Mouse (Mus musculus) E14TG2a.4 (cell line): ENCODE data around the gene Sst.

Experiments
- H3K27me3 ChIP-seq: 2 replicates; pipeline ENCODE4 v1.6.1; 2014; ENCODE audit warnings: low read length, control low read depth; ENCODE audit not compliant: insufficient read depth
- H3K36me3 ChIP-seq: 2 replicates; pipeline ENCODE4 v1.6.1; 2014; ENCODE audit warnings: low read length, control low read depth; ENCODE audit not compliant: insufficient read depth
- H3K4me1 ChIP-seq: replicated peaks from 2 replicates; pipeline ENCODE4 v1.6.1; 2014; ENCODE audit warnings: low read depth, low read length, control low read depth
- H3K4me3 ChIP-seq: replicated peaks from 2 replicates; pipeline ENCODE4 v1.5.1; 2014; ENCODE audit warnings: mild to moderate bottlenecking, low read length
- H3K9me3 ChIP-seq: 2 replicates; pipeline ENCODE4 v1.6.1; 2014; ENCODE audit warnings: low read length, control low read depth
- CTCF ChIP-seq: conservative IDR thresholded peaks from 2 replicates; pipeline ENCODE4 v1.5.1; 2014; ENCODE audit warnings: low read length
- NANOG ChIP-seq: IDR thresholded peaks from 2 replicates; pipeline ENCODE4 v1.6.1; 2014; ENCODE audit warnings: borderline replicate concordance, low read length, mixed read lengths
- POU5F1 ChIP-seq: IDR thresholded peaks from 2 replicates; pipeline ENCODE4 v1.6.1; 2014; ENCODE audit warnings: low read length, borderline replicate concordance

Sst gene

DNA sequence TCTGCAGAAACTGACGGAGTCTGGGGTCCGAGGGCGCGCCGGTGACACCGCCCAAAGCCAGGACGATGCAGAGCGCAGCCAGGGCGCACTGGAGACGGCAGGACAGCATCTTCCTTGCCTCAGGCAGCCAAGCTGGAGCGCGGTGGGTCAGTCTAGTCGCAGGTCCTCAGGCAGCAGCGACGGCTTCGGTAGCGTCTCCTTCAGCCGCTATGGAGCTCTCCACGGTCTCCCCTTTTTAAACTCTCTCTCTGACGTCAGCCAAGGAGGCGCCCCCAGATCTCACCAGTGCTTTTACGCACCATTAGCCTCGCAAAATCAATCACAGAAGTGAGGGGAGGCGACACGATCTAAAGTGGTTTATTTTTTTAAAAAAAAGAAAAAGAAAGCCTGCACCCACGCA lies at the start of gene Sst:
Sst (minus strand) TSS at position 323 of the 400 bp plus-strand sequence.
- H3K4me1 ChIP-seq: peaks cover 9% of the 10 kb centered on the region; the same call in 1 of the 2 replicates
- no peaks in the 10 kb centered on the region for H3K9me3 ChIP-seq
- TF ChIP-seq POU5F1 (no peak), CTCF (no peak), NANOG (no peak)
- peak within 1 kb of the TSS; percentile 69 for H3K4me3 ChIP-seq
- no peaks in the 10 kb centered on the region for H3K36me3 ChIP-seq
- peaks cover 43% of the 10 kb centered on the region for H3K27me3 ChIP-seq

GRCm38 (mm10) chr16:23934397-23934796 lies 43.6 kb upstream of the Sst start:
- Histone ChIP-seq H3K9me3 (no peaks in the 10 kb centered on the region), H3K4me1 (peaks cover 10% of the 10 kb centered on the region), H3K27me3 (0 out of 2 replicates have a peak, but pooled peaks cover 4% of the 10 kb centered on the region), H3K36me3 (no peaks in the 10 kb centered on the region), H3K4me3 (no peak overlapping the region)
- TF ChIP-seq NANOG (no peak), POU5F1 (no peak), CTCF (no peak)

- TF ChIP-seq POU5F1: no peak
- no peak for TF ChIP-seq CTCF
- no peak for TF ChIP-seq NANOG
- 0 out of 2 replicates have a peak, but pooled peaks cover 4% of the 10 kb centered on the region for H3K27me3 ChIP-seq
- H3K36me3 ChIP-seq: no peaks in the 10 kb centered on the region
Observed at GRCm38 (mm10) chr16:23932294-23932693, 41.5 kb upstream of the Sst start, which contains the start of gene Rtp2. TSS of gene Rtp2 (minus strand) at chr16:23932394.

GRCm38 (mm10) chr16:23931275-23931674 lies 40.5 kb upstream of the Sst start:
- no peaks in the 10 kb centered on the region for H3K36me3 ChIP-seq
- peaks cover 26% of the 10 kb centered on the region for H3K9me3 ChIP-seq
- TF ChIP-seq POU5F1 (no peak), NANOG (no peak), CTCF (no peak)

More at GRCm38 (mm10) chr16:23932294-23932693, 41.5 kb upstream of the Sst start, which contains the start of gene Rtp2:
- H3K4me1 ChIP-seq: peaks cover 12% of the 10 kb centered on the region
- H3K9me3 ChIP-seq: peaks cover 15% of the 10 kb centered on the region
- H3K4me3 ChIP-seq: no peak within 1 kb of the TSS

GRCm38 (mm10) chr16:23930426-23931073 lies 39.8 kb upstream of the Sst start:
- H3K4me3 ChIP-seq: no peak overlapping the region
- TF ChIP-seq POU5F1 (no peak), NANOG (no peak), CTCF (no peak)
- H3K27me3 ChIP-seq: 0 out of 2 replicates have a peak, but pooled peaks cover 4% of the 10 kb centered on the region
- H3K9me3 ChIP-seq: peaks cover 32% of the 10 kb centered on the region
- H3K4me1 ChIP-seq: peaks cover 19% of the 10 kb centered on the region
- H3K36me3 ChIP-seq: no peaks in the 10 kb centered on the region

More at GRCm38 (mm10) chr16:23931275-23931674, 40.5 kb upstream of the Sst start:
- Histone ChIP-seq H3K4me1 (peaks cover 19% of the 10 kb centered on the region), H3K4me3 (no peak overlapping the region), H3K27me3 (0 out of 2 replicates have a peak, but pooled peaks cover 4% of the 10 kb centered on the region)

- H3K27me3 ChIP-seq: 0 out of 2 replicates have a peak, but pooled peaks cover 4% of the 10 kb centered on the region
- peaks cover 57% of the 10 kb centered on the region for H3K9me3 ChIP-seq
- H3K4me1 ChIP-seq: peaks cover 30% of the 10 kb centered on the region
- peak overlapping the region; percentile 7; the same call in 1 of the 2 replicates for H3K4me3 ChIP-seq
- no peaks in the 10 kb centered on the region for H3K36me3 ChIP-seq
- TF ChIP-seq NANOG (no peak), CTCF (no peak), POU5F1 (no peak)
Observed at GRCm38 (mm10) chr16:23927301-23928114, 36.8 kb upstream of the Sst start.

DNA sequence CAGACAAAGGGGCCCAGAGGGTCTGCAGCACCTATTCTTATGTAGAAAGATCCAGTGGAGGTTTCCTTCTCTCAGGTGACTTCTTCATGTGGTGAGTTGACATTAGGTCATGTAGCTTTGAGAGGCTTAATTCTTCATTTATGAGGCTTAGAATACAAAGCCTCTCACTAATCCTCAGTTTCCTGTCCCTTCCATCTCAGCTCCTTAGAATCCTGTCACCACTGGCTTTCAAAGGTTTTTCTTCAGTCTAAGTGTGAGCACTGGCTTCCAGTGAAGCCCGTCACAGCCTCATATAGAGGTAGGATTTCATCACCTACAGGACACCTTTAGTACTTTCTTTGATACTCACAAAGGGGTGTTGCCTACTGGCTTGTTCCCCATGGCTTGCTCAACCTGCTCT lies 32.1 kb upstream of the Sst start:
- Histone ChIP-seq H3K27me3 (no peaks in the 10 kb centered on the region), H3K9me3 (peaks cover 88% of the 10 kb centered on the region), H3K4me1 (peaks cover 27% of the 10 kb centered on the region), H3K36me3 (no peaks in the 10 kb centered on the region; the same call in 1 of the 2 replicates), H3K4me3 (no peak overlapping the region)
- TF ChIP-seq POU5F1 (no peak), NANOG (peak; percentile 16; the same call in 1 of the 2 replicates)

DNA sequence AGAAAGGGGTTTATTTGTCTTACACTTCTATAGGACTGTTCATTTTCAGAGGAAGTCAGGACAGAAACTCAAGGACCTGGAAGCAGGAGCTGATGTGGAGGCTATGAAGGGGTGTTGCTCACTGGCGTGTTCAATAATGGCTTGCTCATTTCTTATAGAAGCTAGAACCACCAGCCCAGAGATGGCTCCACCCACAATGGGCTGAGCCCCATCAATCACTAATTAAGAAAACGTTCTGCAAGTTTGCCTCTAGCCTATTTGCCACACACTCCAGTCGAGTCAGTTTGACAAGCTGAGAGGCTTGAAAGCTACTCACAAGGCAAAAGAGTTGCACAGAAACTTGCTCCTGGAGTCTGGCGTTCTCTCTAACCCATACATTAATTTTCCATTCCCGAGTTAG lies 30.9 kb upstream of the Sst start:
- TF ChIP-seq POU5F1 (no peak), CTCF (no peak), NANOG (no peak)
- Histone ChIP-seq H3K4me3 (no peak overlapping the region), H3K27me3 (no peaks in the 10 kb centered on the region), H3K36me3 (no peaks in the 10 kb centered on the region; the same call in 1 of the 2 replicates), H3K4me1 (peaks cover 19% of the 10 kb centered on the region), H3K9me3 (peaks cover 86% of the 10 kb centered on the region)
